Mouse (Mus musculus): ENCODE measurements at regions not wholly inside any gene's neighbourhood (a gene's known extent, or its start where the extent isn't known, plus 50 kb on each side); places are given as distances from the start of the nearest gene placed in this dataset.

DNA sequence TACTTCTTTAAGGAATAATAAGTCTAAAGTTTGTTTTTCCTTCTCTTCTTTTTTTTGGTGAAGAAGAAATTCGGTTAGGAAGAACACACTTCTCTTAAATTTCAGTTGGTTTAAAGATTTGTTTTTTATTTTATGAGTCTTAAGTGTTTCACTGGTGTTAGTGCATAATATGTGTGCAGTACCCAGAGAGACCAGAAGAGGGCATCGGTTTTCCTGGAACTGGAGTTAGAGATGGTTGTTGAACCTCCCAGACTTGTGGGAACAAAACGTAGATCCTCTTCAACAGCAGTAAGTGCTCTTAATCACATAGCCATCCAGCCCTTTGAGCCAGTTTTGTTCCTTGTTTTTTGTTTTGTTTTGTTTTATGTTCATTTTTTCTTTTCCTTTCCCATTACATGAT, 101.5 kb upstream of the Nebl start:
- no peaks in the 10 kb centered on the region for H3K9me3 ChIP-seq (ENCODE audit: control insufficient read depth, low read length)
- no peaks in the 10 kb centered on the region; the same call in 1 of the 2 replicates for H3K4me1 ChIP-seq (replicated peaks; ENCODE audit: control insufficient read depth, insufficient read depth, low read length)
- no peak overlapping the region for H3K4me2 ChIP-seq (ENCODE audit: low read depth, low read length, severe bottlenecking)
- ATAC-seq (replicated peaks; ENCODE audit: low FRiP score) (no peak), DNase-seq (ENCODE audit: low spot score) (no peak)
- H3K27ac ChIP-seq (ENCODE audit: low read depth, low read length) = no peak overlapping the region
- no peaks in the 10 kb centered on the region for H3K36me3 ChIP-seq (ENCODE audit: control insufficient read depth, insufficient read depth, low read length)
- H3K4me3 ChIP-seq (ENCODE audit: low read depth, low read length) = no peak overlapping the region
- WGBS = 74% methylated on average over 3 of the region's 3 CpGs
- no peaks in the 10 kb centered on the region for H3K27me3 ChIP-seq (ENCODE audit: control insufficient read depth, insufficient read depth, low read length)
- no peak overlapping the region for H3K9ac ChIP-seq (ENCODE audit: low read length)

DNA sequence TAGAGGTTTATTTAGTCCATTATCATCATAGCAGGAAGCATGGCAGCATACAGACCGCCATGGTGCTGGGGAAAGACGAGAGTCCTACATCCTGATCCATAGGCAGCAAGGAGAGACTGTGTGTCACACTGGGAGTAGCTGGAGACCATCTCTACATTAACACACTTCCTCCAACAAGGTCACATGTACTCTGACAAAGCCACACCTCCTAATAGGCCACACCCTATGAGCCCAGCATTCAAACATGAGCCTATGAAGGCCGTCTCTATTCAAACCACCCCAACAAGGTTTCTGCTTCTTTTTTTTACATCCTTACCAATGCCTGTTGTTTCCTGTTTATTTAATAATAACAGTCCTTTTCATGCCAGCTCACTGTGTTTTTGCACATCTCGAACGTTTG, 99.0 kb upstream of the Nebl start:
- WGBS = 86% methylated on average over 5 of the region's 5 CpGs
- H3K9me3 ChIP-seq (ENCODE audit: control insufficient read depth, low read length) = no peaks in the 10 kb centered on the region
- no peaks in the 10 kb centered on the region; the same call in 1 of the 2 replicates for H3K4me1 ChIP-seq (replicated peaks; ENCODE audit: control insufficient read depth, insufficient read depth, low read length)
- no peaks in the 10 kb centered on the region for H3K36me3 ChIP-seq (ENCODE audit: control insufficient read depth, insufficient read depth, low read length)
- ATAC-seq (replicated peaks; ENCODE audit: low FRiP score) (no peak), DNase-seq (ENCODE audit: low spot score) (no peak)
- H3K9ac ChIP-seq (ENCODE audit: low read length) = no peak overlapping the region
- no peaks in the 10 kb centered on the region for H3K27me3 ChIP-seq (ENCODE audit: control insufficient read depth, insufficient read depth, low read length)
- H3K27ac ChIP-seq (ENCODE audit: low read depth, low read length) = no peak overlapping the region
- no peak overlapping the region for H3K4me2 ChIP-seq (ENCODE audit: low read depth, low read length, severe bottlenecking)
- H3K4me3 ChIP-seq (ENCODE audit: low read depth, low read length) = no peak overlapping the region

DNA sequence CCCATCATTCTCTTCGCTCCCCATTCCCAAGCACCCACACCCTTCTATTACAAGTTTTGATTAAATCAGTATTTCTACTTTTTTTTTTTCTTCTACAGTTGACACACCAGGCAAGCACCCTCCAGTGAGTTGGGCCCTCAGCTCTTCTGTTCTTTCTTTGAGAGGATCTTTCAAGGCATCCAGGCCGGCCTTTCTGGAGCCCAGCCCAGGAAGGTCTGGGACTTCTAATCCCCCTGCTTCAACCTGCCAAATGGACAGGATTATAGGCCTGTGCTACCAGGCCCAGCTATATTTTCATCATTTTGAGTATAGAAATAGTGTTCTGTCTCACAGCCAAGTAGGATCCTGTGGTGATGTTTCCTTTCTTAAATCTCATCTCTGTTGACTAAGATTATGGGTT, 94.0 kb upstream of the Nebl start:
- no peak for ATAC-seq (replicated peaks; ENCODE audit: low FRiP score)
- H3K9ac ChIP-seq (ENCODE audit: low read length) = no peak overlapping the region
- WGBS = 92% methylated on average over 2 of the region's 2 CpGs
- no peak overlapping the region for H3K4me2 ChIP-seq (ENCODE audit: low read depth, low read length, severe bottlenecking)
- no peak overlapping the region for H3K4me3 ChIP-seq (ENCODE audit: low read depth, low read length)
- H3K27me3 ChIP-seq (ENCODE audit: control insufficient read depth, insufficient read depth, low read length) = no peaks in the 10 kb centered on the region
- no peaks in the 10 kb centered on the region for H3K36me3 ChIP-seq (ENCODE audit: control insufficient read depth, insufficient read depth, low read length)
- H3K4me1 ChIP-seq (replicated peaks; ENCODE audit: control insufficient read depth, insufficient read depth, low read length) = no peaks in the 10 kb centered on the region
- H3K9me3 ChIP-seq (ENCODE audit: control insufficient read depth, low read length) = no peaks in the 10 kb centered on the region
- no peak for DNase-seq (ENCODE audit: low spot score)
- no peak overlapping the region for H3K27ac ChIP-seq (ENCODE audit: low read depth, low read length)

DNA sequence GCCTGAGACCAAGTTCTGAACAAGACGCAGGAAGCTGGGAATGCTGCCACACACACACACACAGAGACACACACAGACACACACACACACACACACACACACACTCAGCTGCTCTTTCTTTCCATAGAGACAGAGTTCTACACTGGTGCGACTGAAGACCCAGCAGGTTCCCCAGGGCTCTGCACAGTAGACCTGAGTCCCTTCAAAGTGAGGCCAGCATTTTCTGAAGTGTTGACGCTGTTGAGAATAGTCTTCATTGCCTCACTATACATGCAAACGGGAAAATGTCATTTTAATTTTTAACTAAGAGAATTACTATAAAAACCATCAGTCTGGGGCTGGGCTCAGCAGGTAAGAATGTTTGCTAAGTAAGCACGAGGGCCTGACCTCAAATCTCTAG, 92.9 kb upstream of the Nebl start:
- H3K4me1 ChIP-seq (replicated peaks; ENCODE audit: control insufficient read depth, insufficient read depth, low read length) = no peaks in the 10 kb centered on the region
- no peaks in the 10 kb centered on the region for H3K9me3 ChIP-seq (ENCODE audit: control insufficient read depth, low read length)
- H3K36me3 ChIP-seq (ENCODE audit: control insufficient read depth, insufficient read depth, low read length) = no peaks in the 10 kb centered on the region
- no peak overlapping the region for H3K4me3 ChIP-seq (ENCODE audit: low read depth, low read length)
- DNase-seq (ENCODE audit: low spot score) = no peak
- H3K9ac ChIP-seq (ENCODE audit: low read length) = no peak overlapping the region
- H3K4me2 ChIP-seq (ENCODE audit: low read depth, low read length, severe bottlenecking) = no peak overlapping the region
- no peak overlapping the region for H3K27ac ChIP-seq (ENCODE audit: low read depth, low read length)
- ATAC-seq (replicated peaks; ENCODE audit: low FRiP score) = no peak
- no peaks in the 10 kb centered on the region for H3K27me3 ChIP-seq (ENCODE audit: control insufficient read depth, insufficient read depth, low read length)
- 89% methylated on average over 5 of the region's 5 CpGs for WGBS

DNA sequence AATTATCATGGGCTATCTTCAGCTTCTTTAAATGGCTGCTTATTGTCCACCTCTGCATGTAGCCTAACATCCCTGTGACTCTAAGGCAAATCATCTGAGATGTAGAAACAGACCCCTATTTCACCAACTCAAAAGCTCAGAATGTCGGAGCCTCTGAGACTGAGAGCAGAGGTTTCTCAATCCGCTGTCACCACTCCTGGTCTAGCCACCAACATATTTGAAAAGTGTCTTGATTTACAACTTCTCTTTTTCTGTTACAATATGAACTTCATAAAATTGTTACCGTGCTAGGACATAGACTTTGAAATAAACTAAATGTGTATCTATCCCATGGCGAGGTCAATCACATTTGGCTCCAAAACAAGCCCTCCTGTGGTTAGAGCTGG, 91.3 kb upstream of the Nebl start:
- WGBS = 76% methylated on average over 4 of the region's 4 CpGs

DNA sequence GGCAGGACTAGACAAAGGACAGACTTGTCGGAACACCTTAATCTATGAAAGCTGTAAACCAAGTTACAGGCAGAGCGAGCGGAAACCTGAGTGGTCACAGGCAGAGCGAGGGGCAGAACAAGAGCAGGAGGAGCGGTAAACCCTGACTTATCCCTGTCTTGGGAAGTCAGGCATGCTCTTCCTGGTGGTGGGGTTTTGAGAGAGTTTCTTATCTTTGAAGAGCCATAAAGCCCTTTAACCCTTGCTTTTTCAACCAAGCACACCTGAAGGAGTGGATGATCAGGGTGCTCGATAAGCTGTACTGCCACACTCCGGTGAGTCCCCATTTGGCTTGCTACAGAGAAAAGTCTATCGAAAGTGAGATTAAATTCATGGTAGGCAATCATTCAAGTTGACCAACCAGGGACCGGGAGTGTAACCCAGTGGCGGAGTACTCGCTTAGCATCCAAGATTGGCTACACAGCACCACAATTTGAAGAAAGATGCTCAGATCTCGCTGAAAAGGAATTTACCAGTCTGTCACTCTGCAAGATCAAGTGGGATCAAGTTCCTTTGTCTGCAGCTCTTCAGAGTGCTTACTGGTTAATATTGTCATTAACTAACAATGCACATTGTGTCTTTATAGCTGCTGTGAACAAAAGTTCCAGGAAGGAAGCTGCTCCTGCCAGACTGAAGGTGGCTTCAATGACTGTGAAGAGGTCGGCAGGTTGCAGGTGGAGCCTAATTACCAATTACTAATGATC, 90.8 kb upstream of the Nebl start:
- no peak overlapping the region for H3K4me2 ChIP-seq (ENCODE audit: low read depth, low read length, severe bottlenecking)
- no peaks in the 10 kb centered on the region for H3K4me1 ChIP-seq (replicated peaks; ENCODE audit: control insufficient read depth, insufficient read depth, low read length)
- WGBS = 74% methylated on average over 13 of the region's 13 CpGs
- H3K27ac ChIP-seq (ENCODE audit: low read depth, low read length) = no peak overlapping the region
- H3K36me3 ChIP-seq (ENCODE audit: control insufficient read depth, insufficient read depth, low read length) = no peaks in the 10 kb centered on the region
- H3K9me3 ChIP-seq (ENCODE audit: control insufficient read depth, low read length) = no peaks in the 10 kb centered on the region
- ATAC-seq (replicated peaks; ENCODE audit: low FRiP score) (no peak), DNase-seq (ENCODE audit: low spot score) (no peak)
- H3K4me3 ChIP-seq (ENCODE audit: low read depth, low read length) = no peak overlapping the region
- no peaks in the 10 kb centered on the region for H3K27me3 ChIP-seq (ENCODE audit: control insufficient read depth, insufficient read depth, low read length)
- no peak overlapping the region for H3K9ac ChIP-seq (ENCODE audit: low read length)

More for the DNA sequence above, 91.3 kb upstream of the Nebl start:
- Histone ChIP-seq H3K36me3 (ENCODE audit: control insufficient read depth, insufficient read depth, low read length) (no peaks in the 10 kb centered on the region), H3K27ac (ENCODE audit: low read depth, low read length) (no peak overlapping the region), H3K9ac (ENCODE audit: low read length) (no peak overlapping the region), H3K9me3 (ENCODE audit: control insufficient read depth, low read length) (no peaks in the 10 kb centered on the region), H3K4me1 (replicated peaks; ENCODE audit: control insufficient read depth, insufficient read depth, low read length) (no peaks in the 10 kb centered on the region), H3K4me2 (ENCODE audit: low read depth, low read length, severe bottlenecking) (no peak overlapping the region), H3K27me3 (ENCODE audit: control insufficient read depth, insufficient read depth, low read length) (no peaks in the 10 kb centered on the region), H3K4me3 (ENCODE audit: low read depth, low read length) (no peak overlapping the region)
- no peak for DNase-seq (ENCODE audit: low spot score)
- no peak for ATAC-seq (replicated peaks; ENCODE audit: low FRiP score)

DNA sequence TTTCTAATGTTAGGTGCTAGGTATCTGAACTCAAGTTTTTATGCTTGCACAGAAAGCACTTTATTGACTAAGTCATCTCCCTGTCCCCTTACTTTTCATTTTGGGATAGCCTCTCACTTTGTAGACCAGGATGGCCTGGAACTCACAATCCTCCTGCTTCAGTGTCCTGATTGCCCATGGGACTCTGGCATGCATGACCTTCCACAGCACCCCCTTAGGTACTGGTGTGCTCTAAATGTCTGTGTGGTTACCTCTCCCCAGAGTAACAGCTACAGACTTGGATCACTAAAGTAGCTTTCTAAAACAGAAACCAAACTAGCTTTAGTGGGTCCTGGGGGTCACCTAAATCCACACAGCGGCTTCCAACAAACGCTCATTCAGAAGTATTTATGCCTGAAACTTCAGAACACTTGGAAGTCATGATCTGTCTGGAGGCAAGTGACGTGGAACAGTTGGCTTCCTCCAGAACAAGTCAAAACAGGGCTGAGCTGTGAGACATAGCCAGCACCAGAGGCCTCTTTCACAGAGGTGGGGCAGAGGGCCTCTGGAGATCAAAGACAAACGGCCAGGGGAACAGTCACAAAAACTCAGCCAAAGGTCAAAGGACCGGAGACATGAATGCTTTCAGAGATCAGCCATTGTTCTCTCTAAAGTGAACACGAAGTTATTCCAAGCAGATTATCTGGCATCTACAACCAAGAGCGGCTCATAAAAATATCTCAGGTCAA, 80.8 kb upstream of the Nebl start:
- WGBS = 25% methylated on average over 7 of the region's 7 CpGs
- ATAC-seq (replicated peaks; ENCODE audit: low FRiP score) = no peak
- no peak overlapping the region for H3K9ac ChIP-seq (ENCODE audit: low read length)
- no peaks in the 10 kb centered on the region for H3K27me3 ChIP-seq (ENCODE audit: control insufficient read depth, insufficient read depth, low read length)
- H3K4me2 ChIP-seq (ENCODE audit: low read depth, low read length, severe bottlenecking) = no peak overlapping the region
- H3K4me3 ChIP-seq (ENCODE audit: low read depth, low read length) = no peak overlapping the region
- H3K4me1 ChIP-seq (replicated peaks; ENCODE audit: control insufficient read depth, insufficient read depth, low read length) = no peaks in the 10 kb centered on the region; the same call in 1 of the 2 replicates
- H3K9me3 ChIP-seq (ENCODE audit: control insufficient read depth, low read length) = no peaks in the 10 kb centered on the region
- DNase-seq (ENCODE audit: low spot score) = no peak
- no peak overlapping the region for H3K27ac ChIP-seq (ENCODE audit: low read depth, low read length)
- H3K36me3 ChIP-seq (ENCODE audit: control insufficient read depth, insufficient read depth, low read length) = no peaks in the 10 kb centered on the region
